Mouse (Mus musculus) layer of hippocampus, adult 9-10 months (tissue): ENCODE data around the gene Naglu.

Experiments
- DNase-seq: peaks from one replicate; pipeline ENCODE4 v3.0.0; 2022; ENCODE audit warnings: low spot score

The Naglu gene

DNA sequence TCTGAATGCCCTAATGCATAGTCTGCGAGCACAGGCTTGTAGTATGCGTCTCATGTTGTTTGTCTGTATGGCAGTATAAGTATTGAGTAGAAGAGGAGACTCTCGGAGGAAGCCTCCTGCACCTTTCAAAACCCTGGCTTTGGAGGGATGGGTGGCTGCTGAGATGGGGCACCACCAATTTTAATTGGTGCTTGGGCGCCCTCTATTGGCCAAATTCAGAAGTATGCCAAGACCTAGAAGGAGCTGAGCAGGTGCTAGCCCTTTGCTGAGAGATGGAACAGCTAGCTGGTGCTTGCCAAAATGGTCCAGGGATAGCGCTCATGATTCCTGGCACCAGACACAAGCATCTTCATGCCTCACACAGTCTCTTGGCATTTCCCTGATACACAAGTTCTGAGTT lies 12.0 kb upstream of the Naglu start:
- DNase-seq, result no peak

DNA sequence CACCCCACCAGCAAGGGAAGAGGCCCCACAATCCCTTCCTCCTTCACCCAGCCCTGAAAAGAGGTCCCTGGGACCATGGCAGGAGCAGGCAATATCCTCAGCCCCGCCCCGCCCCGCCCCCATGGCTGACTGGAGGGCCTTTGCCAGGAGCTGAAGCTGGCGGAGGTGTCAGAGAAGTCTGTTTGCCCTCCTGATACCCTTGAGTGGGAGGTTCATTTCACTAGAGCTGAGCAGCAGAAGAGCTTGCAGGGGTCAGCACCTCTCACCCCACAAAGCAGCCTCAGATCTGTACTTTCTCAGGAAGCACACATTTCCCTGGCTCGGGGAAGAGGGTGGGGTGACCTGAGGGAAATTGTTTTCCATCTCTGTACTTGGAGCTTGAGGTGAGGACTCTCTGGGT lies 11.1 kb upstream of the Naglu start:
- no peak for DNase-seq

DNA sequence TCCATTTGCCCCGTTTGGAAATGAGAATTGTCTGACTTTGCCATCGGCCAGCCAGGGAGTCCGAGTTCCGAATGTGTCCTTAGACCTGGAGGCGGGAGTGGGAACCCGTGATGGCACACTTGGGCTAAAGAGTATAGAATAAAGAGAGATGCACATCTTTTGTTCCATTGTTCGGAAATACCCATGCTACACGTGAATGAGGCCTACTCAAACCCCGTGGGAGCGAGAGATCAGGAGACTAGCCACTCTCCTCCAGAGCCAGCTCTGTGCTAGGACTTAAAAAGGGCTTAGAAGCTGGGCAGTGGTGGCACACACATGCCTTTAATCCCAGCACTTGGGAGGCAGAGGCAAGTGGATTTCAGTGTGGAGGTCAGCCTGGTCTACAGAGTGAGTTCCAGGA lies 10.3 kb upstream of the Naglu start:
- no peak for DNase-seq

DNA sequence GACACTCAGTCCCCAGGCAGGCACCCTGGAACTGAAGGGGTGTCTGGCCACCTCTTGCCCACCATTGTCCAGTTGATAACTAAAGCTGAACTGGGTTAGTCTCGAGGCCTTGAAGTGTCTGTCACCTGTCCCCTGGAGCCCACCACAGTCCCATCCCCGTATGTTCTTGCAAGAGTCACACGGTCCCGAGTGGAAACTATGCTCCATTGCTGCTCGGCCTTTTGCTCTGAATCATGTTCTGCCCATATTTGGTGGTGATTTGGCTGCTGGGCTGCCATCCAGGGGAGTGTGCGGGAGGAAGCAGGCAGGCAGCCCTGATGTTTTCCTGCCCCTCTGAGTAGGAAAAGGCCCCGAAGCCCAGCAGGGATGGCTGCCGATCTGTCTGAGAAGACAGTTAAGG lies 9.7 kb upstream of the Naglu start:
- DNase-seq, result no peak

DNA sequence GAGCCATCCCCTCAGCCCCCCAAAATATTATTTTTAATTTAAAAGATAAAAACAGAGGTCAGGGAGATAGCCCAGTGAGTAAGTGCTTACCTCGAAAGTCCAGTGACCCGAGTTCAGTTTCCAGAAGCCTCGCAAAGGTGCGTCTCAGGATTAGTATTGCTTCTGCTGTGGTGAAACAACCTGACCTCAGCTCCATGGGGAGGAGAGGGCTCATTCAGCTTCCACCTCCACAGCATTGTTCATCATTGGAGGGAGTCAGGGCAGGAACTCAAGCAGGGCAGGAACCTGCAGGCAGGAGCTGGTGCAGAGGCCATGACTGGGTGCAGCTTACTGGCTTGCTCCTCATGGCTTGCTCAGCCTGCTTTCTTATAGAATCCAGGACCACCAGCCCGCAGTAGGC lies 8.8 kb upstream of the Naglu start:
- DNase-seq, result no peak

DNA sequence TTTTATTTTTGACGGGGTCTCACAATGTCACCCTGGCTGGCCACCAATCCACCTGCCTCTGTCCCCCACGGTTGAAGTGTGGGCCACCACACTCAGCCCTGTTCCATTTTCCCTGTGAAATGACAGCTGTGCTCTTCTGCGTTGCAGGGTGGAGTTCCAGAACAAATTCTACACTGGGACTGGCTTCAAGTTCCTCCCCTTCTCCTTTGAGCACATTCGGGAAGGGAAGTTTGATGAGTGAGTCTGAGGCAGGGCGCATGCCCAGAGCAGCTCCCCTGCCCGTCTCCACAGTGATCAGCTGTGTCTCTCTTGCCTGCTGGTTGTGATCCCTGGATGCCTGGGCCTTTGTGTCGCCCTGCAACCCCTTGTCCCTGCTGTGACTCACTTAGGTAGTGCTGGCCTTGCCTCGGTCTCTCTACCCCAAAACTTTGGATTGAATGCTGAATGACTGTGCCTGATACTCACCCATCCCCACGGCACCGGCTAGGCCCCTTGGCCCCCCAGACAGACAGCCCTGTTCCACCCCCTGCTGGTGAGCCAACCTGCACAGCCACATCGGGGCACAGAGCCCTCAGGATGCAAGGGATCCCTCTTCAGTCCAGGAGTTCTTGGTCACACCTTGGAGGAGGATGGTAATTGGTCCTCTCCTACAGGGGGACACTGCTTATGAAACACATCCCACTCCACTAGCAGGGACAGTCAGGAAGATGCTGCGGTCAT lies 7.5 kb upstream of the Naglu start:
- DNase-seq, result no peak

DNA sequence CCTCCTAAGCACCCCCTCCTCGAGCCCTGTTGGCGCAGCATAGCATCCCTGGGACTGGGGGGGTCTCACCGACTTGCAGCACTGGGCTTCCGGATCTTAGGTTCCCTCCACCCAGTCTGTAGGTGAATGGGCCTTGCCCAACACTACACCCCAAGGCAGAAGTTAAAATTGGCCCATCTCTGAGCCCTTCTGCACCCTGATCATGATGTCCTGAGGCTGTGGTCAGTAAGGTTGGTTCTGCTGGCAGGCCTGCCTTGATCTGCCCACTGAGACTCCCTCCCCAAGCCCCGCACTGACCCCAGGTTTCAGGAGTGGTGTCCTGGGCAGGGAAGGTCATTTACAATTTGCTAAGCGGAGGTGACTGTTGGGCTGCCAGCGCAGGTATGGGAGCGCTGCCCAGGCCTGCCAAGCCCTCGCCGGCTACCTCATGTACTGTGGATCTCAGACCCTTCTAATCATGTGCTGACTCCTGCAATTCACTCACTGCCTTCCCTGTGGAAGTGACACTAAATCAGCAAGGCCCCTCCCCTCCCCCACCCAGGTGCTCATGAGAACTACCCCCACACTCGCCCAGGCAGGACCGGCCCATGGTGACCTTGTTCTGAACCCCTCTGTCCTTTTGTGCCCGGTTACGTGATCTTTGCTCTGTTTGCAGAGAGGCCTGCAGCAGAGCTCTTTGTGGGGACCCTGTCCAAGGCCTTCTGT lies 6.7 kb upstream of the Naglu start:
- no peak for DNase-seq

DNA sequence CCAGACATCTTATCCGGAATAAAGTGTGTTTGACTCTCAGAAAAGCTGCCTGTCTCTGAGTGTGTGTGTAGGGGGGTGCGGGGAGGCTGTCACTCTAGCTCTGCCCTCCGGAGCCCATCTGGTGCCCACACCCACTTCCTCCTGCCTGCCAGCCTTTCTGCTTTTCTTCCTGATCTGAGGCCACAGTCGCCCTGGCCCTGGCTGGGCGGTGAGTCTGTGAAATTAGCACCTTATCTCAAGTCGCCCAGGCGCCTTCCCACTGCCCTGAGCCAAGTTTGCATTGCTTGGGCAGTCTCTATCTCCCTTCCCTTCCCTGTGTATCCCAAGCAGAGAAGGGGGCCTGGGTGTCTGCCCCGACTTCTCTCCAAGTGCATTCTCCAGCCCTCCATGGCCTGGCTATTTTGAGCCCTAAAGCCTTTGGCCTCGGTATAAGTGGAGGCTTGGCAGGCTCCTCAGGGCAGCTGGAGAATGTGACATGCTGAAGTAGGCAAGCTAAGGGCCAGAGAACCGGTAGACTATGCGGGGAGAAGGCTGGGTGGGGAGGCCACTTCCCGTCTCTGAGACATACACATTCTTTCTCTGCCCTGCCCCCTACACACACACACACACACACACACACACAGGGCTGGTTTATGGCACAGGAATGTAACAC lies 6.0 kb upstream of the Naglu start:
- no peak for DNase-seq

DNA sequence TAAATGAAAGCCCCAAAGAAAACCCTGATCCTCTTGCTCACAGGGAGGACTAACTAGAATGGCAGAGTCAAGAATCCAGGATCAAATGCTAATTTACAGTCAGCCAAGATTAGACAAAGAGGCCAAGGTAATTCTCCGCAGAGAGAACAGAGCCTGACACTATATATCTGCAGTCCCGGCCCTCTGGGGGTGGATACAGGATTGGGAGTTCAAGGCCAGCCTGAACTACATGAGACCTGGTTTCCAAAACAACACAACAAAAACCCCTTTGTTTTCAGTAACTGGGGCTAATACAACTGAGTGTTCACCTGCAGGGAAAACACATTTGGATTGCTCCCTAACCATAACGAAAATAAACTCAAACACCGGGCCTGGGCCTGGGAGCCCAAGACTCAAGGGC lies 5.3 kb upstream of the Naglu start:
- DNase-seq, result no peak

DNA sequence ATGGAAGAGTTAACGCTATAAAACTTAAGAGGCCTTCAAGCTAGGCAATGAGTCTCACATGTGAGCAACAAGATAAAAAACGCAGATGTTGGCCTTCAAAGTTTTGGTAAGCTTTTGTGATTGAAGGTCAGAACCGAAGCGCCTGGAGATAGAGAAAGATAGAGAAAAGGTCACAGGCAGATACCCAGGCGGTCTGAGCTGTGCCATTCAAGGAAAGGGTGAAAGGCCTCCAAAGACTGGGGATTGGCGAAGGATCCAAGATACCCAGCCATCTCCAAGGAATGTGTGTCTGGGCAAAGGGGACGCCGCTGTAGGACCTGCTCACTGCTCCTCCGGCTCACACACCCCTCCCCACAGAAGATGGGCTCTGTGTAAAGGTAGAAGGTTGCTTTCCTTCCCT lies 4.8 kb upstream of the Naglu start:
- no peak for DNase-seq

DNA sequence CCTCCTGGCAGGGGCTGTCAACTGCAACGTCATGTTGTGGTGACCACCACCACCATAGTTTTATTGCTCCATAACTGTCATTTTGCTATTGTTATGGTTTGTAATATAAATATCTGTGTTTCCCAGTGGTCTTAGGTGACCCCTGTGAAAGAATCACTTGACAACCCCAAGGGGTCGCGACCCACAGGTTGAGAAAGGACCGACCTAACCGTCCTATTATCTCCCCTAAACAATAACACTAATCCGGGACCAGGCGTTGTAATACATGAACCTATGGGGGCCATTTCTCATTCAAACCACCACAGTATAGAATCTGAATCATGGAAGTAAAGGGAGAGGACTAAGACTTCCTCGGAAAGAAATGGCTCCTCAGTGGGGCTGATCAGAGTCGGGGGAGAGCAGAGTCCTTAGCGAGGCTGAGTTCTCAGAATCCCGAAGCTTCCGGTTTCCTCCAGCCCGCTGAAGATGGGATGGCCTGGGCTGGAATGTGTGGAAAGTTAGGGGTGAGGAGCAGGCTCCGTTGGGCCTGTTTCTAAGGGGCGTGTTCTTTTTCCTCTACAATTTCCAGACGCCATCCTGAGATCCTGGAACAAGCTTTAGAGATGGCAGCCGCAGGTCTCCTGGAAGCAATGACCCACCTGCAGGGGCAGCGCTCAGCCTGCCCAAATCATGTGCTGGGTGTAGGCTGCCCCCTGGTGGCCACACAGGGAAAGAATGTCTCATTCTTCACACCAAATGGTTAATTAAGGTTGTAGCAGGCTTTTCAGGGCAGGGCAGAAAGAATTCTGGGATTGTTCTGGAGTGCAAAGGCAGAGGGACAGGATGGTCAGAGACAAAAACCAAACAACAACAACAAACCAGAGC lies 3.0 kb upstream of the Naglu start:
- DNase-seq, result no peak

DNA sequence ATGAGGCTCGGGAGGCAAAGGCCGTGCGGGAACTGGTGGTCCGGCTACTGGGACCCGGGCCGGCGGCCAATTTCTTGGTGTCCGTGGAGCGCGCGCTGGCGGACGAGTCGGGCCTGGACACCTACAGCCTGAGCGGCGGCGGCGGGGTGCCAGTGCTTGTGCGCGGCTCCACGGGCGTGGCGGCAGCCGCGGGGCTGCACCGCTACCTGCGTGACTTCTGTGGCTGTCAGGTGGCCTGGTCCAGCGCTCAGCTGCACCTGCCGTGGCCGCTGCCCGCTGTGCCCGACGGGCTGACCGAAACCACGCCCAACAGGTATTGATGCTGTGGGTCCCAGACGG lies 346 bp downstream of the Naglu start:
- DNase-seq, result no peak

DNA sequence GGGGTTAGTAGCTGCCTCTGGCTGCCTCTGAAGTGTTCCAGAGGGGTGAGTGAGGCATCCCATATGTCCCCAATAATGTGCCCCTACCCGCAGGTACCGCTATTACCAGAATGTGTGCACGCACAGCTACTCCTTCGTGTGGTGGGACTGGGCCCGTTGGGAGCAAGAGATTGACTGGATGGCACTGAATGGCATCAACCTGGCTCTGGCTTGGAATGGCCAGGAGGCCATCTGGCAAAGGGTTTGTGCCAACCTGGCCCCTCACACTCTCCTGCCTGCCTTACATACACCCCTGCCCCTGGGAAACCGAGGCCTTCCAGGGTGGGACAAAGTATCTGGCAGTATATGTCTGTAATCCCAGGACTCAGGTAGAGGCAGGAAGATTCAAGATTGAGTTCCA lies 1.2 kb downstream of the Naglu start:
- no peak for DNase-seq

DNA sequence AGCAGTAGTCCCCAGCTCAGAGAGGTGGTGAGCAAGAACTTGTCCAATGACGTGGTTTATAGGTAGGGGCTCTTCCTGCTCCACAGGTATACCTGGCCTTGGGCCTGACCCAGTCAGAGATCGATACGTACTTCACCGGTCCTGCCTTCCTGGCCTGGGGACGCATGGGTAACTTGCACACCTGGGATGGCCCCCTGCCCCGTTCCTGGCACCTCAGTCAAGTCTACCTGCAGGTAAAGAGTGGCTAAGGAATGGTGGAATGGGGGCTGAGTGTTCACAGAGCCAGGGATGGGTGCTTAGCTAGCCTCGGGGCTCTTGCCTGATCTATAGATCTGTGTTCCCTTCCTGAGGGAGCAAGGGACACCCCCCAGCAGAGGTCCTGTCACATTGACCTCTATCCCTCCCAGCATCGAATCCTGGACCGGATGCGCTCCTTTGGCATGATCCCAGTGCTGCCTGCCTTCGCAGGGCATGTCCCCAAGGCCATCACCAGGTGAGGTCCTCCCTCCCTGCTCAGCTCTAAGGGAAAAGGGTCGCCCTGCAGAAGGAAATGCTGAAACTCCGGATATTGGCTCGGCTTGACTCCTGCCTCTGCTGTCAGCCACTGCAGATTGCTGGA lies 2.1 kb downstream of the Naglu start:
- no peak for DNase-seq

DNA sequence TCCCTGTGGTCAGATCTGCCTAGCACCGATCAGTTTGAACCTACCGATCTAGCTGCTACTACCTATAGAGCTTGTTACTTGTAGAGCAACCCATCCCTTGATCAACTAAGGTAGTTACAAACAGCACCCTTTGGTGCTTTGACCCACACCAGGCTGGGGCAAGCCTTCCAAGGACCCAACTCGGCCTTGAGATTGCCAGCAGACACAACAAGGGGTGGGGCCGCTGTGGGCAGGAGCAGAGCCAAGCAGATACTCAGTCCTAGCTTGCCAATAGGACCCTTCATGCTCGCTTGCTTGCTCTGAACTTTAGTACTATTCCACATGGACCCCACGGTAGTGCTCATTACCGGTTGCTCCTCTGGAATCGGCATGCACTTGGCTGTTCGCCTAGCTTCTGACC lies 8.3 kb downstream of the Naglu start, which contains the start of gene Hsd17b1:
Hsd17b1 (plus strand) TSS at position 291 of the 400 bp plus-strand sequence.
- no peak for DNase-seq

DNA sequence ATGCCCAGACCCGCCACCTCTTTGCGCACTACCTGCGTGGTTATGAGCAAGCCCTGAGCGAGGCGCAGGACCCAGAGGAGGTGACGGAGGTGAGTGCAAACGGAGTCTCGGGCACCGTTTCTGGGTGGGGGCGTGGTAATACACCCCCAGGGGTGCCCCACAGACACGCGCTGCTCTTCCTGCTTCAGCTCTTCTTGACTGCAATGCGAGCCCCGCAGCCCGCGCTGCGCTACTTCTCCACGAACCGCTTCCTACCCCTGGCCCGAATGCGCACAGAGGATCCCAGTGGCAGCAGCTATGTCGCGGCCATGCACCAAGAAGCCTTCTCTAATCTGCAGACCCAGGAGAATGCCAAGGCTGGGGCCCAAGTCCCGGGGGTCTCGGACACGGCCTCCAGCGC lies 9.9 kb downstream of the Naglu start:
- no peak for DNase-seq

DNA sequence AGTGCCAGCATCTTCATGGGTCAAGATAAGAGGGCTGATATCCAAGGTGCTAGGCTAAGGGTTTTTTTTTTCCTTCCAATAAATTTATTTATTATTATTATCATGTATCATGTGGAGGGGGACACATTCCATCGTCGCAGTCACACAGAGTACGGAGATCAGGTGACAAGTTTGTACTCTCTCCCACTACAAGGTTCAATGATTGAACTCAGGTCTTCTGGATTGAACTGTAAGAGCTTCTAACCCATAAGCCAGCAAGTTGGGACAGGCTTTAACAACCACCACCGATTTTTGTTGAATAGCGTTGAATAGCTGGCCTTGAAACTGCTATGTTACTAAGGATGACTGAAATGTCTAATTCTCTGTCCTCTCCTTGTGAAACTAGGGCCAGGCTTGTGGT lies 10.6 kb downstream of the Naglu start:
- DNase-seq, result no peak

DNA sequence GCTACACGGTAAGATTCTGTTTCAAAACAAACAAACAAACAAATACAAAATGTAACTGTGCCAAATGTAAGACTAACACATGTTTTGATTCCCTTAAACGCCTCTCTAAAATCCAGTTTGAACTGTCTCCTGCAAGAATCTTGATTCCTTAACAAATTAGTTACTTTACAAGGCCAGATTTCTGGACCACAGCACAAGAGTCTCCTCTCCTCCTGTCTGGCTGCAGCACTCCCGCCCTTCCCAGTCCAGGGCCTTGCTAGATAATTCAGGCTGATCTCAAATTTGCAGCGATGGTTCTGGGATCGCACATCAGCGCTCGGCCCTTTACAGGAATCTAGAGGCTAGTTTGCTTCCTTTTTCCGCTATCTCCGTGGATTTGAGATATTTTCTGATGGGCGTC lies 11.8 kb downstream of the Naglu start:
- DNase-seq, result no peak

DNA sequence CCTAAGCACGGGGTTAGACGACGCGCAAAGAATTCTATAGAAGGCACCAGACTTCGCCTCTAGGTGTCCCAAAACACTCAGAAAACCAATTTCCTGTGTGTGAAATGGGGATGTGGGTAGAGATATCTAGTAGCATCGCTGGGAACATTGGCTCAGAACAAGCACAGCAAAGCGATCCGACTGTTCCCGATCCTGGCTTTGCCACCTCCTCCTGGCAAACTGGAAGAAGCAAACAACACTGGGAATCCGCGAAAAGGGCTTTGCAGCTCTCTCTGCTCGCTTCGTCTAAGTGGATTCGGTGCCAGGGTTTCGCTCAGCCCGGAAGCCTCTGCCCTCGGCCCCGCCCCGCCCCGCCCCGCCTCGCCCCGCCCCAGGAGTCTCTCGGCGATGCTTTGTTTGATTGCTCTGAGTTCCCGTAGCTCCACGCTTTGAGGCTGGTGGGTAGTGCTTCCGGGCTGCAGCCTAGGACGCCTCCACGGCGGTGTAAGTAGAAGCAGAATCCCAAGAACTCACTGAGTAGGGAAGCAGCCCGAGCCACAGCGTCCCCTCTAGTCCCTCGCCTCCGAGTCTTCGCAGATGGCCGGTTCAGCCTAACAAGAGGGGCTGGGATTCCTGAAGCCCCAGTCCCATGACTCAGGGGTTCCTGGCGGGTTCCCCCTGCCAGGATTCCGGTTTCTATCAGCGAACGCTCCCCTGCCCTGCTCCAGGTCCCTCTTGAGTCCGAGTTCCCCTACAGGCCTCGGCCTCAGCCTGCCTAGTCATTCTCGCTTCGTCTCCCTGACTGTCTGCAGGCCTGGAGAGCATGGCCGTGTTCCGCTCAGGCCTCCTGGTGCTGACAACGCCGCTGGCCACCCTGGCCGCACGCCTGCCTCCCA lies 12.6 kb downstream of the Naglu start, which contains the start of gene Coasy:
Coasy (plus strand) TSS at position 358 of the 875 bp plus-strand sequence.
- peak; percentile 81 for DNase-seq

DNA sequence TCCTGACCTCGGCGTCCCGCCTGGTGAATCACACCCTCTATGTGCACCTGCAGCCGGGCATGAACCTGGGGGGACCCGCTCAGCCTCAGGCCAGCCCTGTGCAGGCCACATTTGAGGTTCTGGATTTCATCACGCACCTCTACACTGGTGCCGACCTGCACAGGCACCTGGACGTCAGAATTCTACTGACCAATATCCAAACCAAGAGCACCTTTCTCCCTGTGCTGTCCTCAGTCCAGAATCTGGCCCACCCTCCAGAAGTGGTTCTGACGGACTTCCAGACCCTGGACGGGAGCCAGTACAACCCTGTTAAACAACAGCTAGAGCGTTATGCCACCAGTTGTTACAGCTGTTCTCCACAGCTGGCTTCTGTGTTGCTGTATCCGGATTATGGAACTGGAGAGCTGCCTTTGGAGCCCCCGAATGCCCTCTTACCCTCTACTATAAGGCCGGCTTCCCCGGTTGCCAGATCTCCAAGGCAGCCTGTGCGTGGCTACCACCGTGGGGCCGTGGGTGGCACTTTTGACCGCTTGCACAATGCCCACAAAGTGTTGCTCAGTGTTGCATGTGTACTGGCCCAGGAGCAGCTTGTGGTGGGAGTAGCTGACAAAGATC lies 13.4 kb downstream of the Naglu start:
- DNase-seq, result no peak

DNA sequence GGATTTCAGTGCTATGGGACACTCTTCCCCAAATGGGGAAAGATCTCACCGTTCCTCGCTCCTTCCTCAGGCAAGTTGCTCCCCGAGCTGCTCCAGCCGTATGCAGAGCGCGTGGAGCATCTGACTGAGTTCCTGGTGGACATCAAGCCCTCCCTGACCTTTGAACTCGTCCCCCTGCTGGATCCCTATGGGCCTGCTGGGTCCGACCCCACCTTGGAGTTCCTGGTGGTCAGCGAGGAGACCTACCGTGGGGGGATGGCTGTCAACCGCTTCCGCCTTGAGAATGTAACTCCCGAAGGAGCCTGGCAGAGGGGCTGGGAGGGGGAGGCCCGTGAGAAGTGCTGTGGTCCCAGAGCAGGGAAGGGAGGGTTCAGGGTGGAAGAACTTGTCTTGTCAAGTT lies 14.4 kb downstream of the Naglu start:
- DNase-seq, result no peak
